Mouse (Mus musculus) stomach, postnatal 0 days (tissue): ENCODE data around the gene Calr. TPM values are rescaled to one million over a fixed set of nuclear protein-coding genes. Genes with fewer than 3 reads are reported as not detected.

Experiments used
- ATAC-seq: fragments of 200-750 bp; cut with Nextera tagmentation; 2 replicates; pipeline ENCODE4 v1.8.0; 2017; ENCODE audit not compliant: low FRiP score, low TSS enrichment
- DNase-seq: peaks from one replicate; pipeline ENCODE4 v3.0.0-alpha.2; 2016; ENCODE audit warnings: low spot score
- H3K27ac ChIP-seq: fragments of 300-500 bp; sonication (generic); replicated peaks from 2 replicates; pipeline ENCODE4 v1.5.1; 2014; ENCODE audit warnings: mild to moderate bottlenecking, control low read depth
- H3K27me3 ChIP-seq: fragments of 300-500 bp; sonication (generic); 2 replicates; pipeline ENCODE4 v1.6.1; 2014; ENCODE audit warnings: low read length; ENCODE audit not compliant: control insufficient read depth, insufficient read depth
- H3K36me3 ChIP-seq: fragments of 300-500 bp; sonication (generic); 2 replicates; pipeline ENCODE4 v1.6.1; 2014; ENCODE audit warnings: low read length, mixed read lengths; ENCODE audit not compliant: control insufficient read depth, insufficient read depth
- H3K4me1 ChIP-seq: fragments of 300-500 bp; sonication (generic); replicated peaks from 2 replicates; pipeline ENCODE4 v1.6.1; 2014; ENCODE audit warnings: antibody characterized with exemption; ENCODE audit not compliant: control insufficient read depth, insufficient read depth
- H3K4me2 ChIP-seq: fragments of 300-500 bp; sonication (generic); replicated peaks from 2 replicates; pipeline ENCODE4 v1.6.1; 2014; ENCODE audit warnings: low read depth, mild to moderate bottlenecking, control low read depth, moderate library complexity
- H3K4me3 ChIP-seq: fragments of 300-500 bp; sonication (generic); 2 replicates; pipeline ENCODE4 v1.5.1; 2014; ENCODE audit warnings: low read depth, low read length, control low read depth
- H3K9ac ChIP-seq: fragments of 300-500 bp; sonication (generic); 2 replicates; pipeline ENCODE4 v1.6.1; 2014; ENCODE audit warnings: mild to moderate bottlenecking, low read length, control low read depth, mixed read lengths
- H3K9me3 ChIP-seq: fragments of 300-500 bp; sonication (generic); 2 replicates; pipeline ENCODE4 v1.6.1; 2016; ENCODE audit warnings: low read length; ENCODE audit not compliant: control insufficient read depth
- CTCF ChIP-seq: IDR thresholded peaks from 2 replicates; pipeline ENCODE4 v1.5.1; 2016; ENCODE audit warnings: antibody characterized with exemption, low read depth, mild to moderate bottlenecking, moderate library complexity
- EP300 ChIP-seq: optimal IDR thresholded peaks from 2 replicates; pipeline ENCODE3; 2016; ENCODE audit warnings: antibody characterized with exemption
- WGBS: fragments of 180-500 bp; shearing (Covaris S2); extraction: QIAGEN DNeasy Blood & Tissue Kit; methylation state at CpG from one replicate; pipeline ENCODE4 v1.1.7; 2014; 5-methylcytosine and 5-hydroxymethylcytosine counted together
- polyA plus RNA-seq: library from polyadenylated mRNA; unstranded; fragments of >200 nt; fragmentation: Nextera tagmentation; extraction: Ambion mirVana; gene quantifications from 2 replicates; pipeline ENCODE4 v1.2.1, GENCODE M21; 2015

Calr gene
- polyA plus RNA-seq, 1 experiment from 2014 or later: 537 TPM

- H3K27me3 ChIP-seq: no peaks in the 10 kb centered on the region
- ATAC-seq (peak; percentile 84), DNase-seq (peak; percentile 95)
- no peaks in the 10 kb centered on the region for H3K9me3 ChIP-seq
- TF ChIP-seq CTCF (peak; percentile 85), EP300 (no peak)
- peak overlapping the region; percentile 23; the same call in 1 of the 2 replicates for H3K9ac ChIP-seq
- no peaks in the 10 kb centered on the region for H3K36me3 ChIP-seq
- H3K4me2 ChIP-seq: peak overlapping the region; percentile 62
- peak overlapping the region; percentile 37 for H3K4me3 ChIP-seq
- H3K27ac ChIP-seq: no peak overlapping the region
- peaks cover 2% of the 10 kb centered on the region; the same call in 1 of the 2 replicates for H3K4me1 ChIP-seq
- under 1% methylated on average over 31 of the region's 32 CpGs for WGBS
Observed at GRCm38 (mm10) chr8:84810896-84811295, 35.8 kb downstream of the Calr start.

GRCm38 (mm10) chr8:84809941-84810280 is 36.8 kb downstream of the Calr start:
- Histone ChIP-seq H3K4me2 (no peak overlapping the region), H3K27ac (no peak overlapping the region), H3K27me3 (no peaks in the 10 kb centered on the region), H3K9me3 (no peaks in the 10 kb centered on the region), H3K4me3 (no peak overlapping the region), H3K36me3 (no peaks in the 10 kb centered on the region), H3K4me1 (no peaks in the 10 kb centered on the region), H3K9ac (no peak overlapping the region)
- no peak for DNase-seq
- WGBS: 82% methylated on average over 5 of the region's 5 CpGs
- no peak for ATAC-seq
- TF ChIP-seq EP300: no peak

GRCm38 (mm10) chr8:84809109-84809940 is 37.4 kb downstream of the Calr start:
- no peaks in the 10 kb centered on the region for H3K9me3 ChIP-seq
- WGBS: 73% methylated on average over 12 of the region's 12 CpGs
- ATAC-seq: no peak

GRCm38 (mm10) chr8:84806031-84806430 is 40.7 kb downstream of the Calr start:
- no peaks in the 10 kb centered on the region for H3K4me1 ChIP-seq
- H3K27ac ChIP-seq: no peak overlapping the region
- DNase-seq (no peak), ATAC-seq (no peak)
- no peaks in the 10 kb centered on the region for H3K9me3 ChIP-seq
- no peak overlapping the region for H3K4me3 ChIP-seq
- no peaks in the 10 kb centered on the region for H3K36me3 ChIP-seq
- no peak overlapping the region for H3K9ac ChIP-seq
- H3K4me2 ChIP-seq: no peak overlapping the region
- no peak for TF ChIP-seq EP300
- TF ChIP-seq CTCF: peak; percentile 40; the same call in 1 of the 2 replicates
- H3K27me3 ChIP-seq: no peaks in the 10 kb centered on the region
- 95% methylated on average over 5 of the region's 5 CpGs for WGBS

More at GRCm38 (mm10) chr8:84809109-84809940, 37.4 kb downstream of the Calr start:
- H3K9ac ChIP-seq: no peak overlapping the region
- DNase-seq: no peak
- TF ChIP-seq EP300 (no peak), CTCF (no peak)
- no peak overlapping the region for H3K4me3 ChIP-seq
- H3K27ac ChIP-seq: no peak overlapping the region
- H3K36me3 ChIP-seq: no peaks in the 10 kb centered on the region
- H3K4me2 ChIP-seq: no peak overlapping the region
- H3K27me3 ChIP-seq: no peaks in the 10 kb centered on the region
- no peaks in the 10 kb centered on the region for H3K4me1 ChIP-seq

GRCm38 (mm10) chr8:84799999-84800831 is 46.5 kb downstream of the Calr start, which contains the start of gene Nfix:
Gene Nfix, minus strand, starts transcription at chr8:84800344.
- Histone ChIP-seq H3K4me1 (peaks cover 5% of the 10 kb centered on the region), H3K27me3 (no peaks in the 10 kb centered on the region), H3K4me3 (peak within 1 kb of the TSS; percentile 62), H3K36me3 (no peaks in the 10 kb centered on the region; the same call in 1 of the 2 replicates), H3K4me2 (peak within 1 kb of the TSS; percentile 76), H3K9me3 (no peaks in the 10 kb centered on the region), H3K27ac (peak within 1 kb of the TSS; percentile 97), H3K9ac (peak within 1 kb of the TSS; percentile 97)
- ATAC-seq: peak; percentile 52
- no peak; the same call in 1 of the 2 replicates for TF ChIP-seq CTCF
- TF ChIP-seq EP300: no peak
- 2% methylated on average over 54 of the region's 125 CpGs for WGBS
- peak; percentile 83 for DNase-seq
